ENCODE assay signal across 22 mouse cellular contexts in genomic region chr2:132714946-132715345, GRCm38 (mm10). TPM values are rescaled to one million over a fixed set of nuclear protein-coding genes. Genes with fewer than 3 reads are reported as not detected.
DNase-seq lines count a peak whose midpoint lies in the region; ATAC-seq and TF ChIP-seq lines count a peak whose summit lies in the region.
"Had no signal": no experiment of that assay in that cellular context is flagged by ENCODE, and none has a peak within 500 bp of the region (broad histone marks: within the 10 kb centered on the region; RNA-seq: fewer than 3 reads in every experiment).

No protein-coding gene starts in this region.

- no peak overlapping the region for H3K4me3 ChIP-seq in forebrain, embryonic 11.5 days (ENCODE audit: low read depth, low read length)
- no peak overlapping the region for H3K4me3 ChIP-seq in forebrain, postnatal 0 days (ENCODE audit: low read depth, low read length)
- no peak overlapping the region for H3K4me3 ChIP-seq in heart, embryonic 11.5 days (ENCODE audit: low read depth, low read length)
- H3K4me3 ChIP-seq in hindbrain, embryonic 15.5 days: no peak overlapping the region
- H3K4me3 ChIP-seq in hindbrain, embryonic 13.5 days: no peak overlapping the region
- no peak overlapping the region for H3K4me3 ChIP-seq in heart, embryonic 16.5 days (ENCODE audit: low read length)
- H3K4me3 ChIP-seq in hindbrain, embryonic 16.5 days (ENCODE audit: low read length): no peak overlapping the region
- H3K4me3 ChIP-seq: midbrain, embryonic 15.5 days; neural tube, embryonic 15.5 days; stomach, embryonic 15.5 days had no signal

- intact Hi-C loops in heart, postnatal 25 days (cut with DNase I): loop anchor here (5.0 kb wide), 1 partner anchor 198 kb away; no protein-coding TSS in a partner anchor

- no peak for TF ChIP-seq CTCF in forebrain, postnatal 0 days (IDR thresholded peaks at IDR 0.05; ENCODE audit: low read depth)

- ATAC-seq in forebrain, embryonic 11.5 days (replicated peaks; ENCODE audit: low FRiP score): no peak
- no peak for ATAC-seq in forebrain, postnatal 0 days
- ATAC-seq in heart, embryonic 11.5 days (replicated peaks; ENCODE audit: insufficient number of reproducible peaks, low FRiP score, low TSS enrichment): no peak
- ATAC-seq in hindbrain, embryonic 15.5 days (ENCODE audit: low FRiP score, low read depth): no peak
- ATAC-seq in hindbrain, embryonic 13.5 days (ENCODE audit: low FRiP score): no peak
- ATAC-seq in heart, embryonic 16.5 days (replicated peaks; ENCODE audit: extremely low read depth, insufficient read depth, low FRiP score): no peak
- no peak for ATAC-seq in hindbrain, embryonic 16.5 days
- ATAC-seq: CD4-positive, CD25-positive, alpha-beta regulatory T cell, adult 4 months had no signal

- H3K36me3 ChIP-seq in forebrain, embryonic 11.5 days (ENCODE audit: control insufficient read depth, insufficient read depth, low read length): no peaks in the 10 kb centered on the region
- H3K36me3 ChIP-seq in forebrain, postnatal 0 days (ENCODE audit: insufficient read depth): no peaks in the 10 kb centered on the region
- no peaks in the 10 kb centered on the region for H3K36me3 ChIP-seq in heart, embryonic 11.5 days (ENCODE audit: control insufficient read depth, insufficient read depth, low read length)
- H3K36me3 ChIP-seq in hindbrain, embryonic 15.5 days: no peaks in the 10 kb centered on the region
- H3K36me3 ChIP-seq in hindbrain, embryonic 13.5 days: peaks cover 10% of the 10 kb centered on the region
- no peaks in the 10 kb centered on the region for H3K36me3 ChIP-seq in heart, embryonic 16.5 days (ENCODE audit: control insufficient read depth, insufficient read depth)
- H3K36me3 ChIP-seq in hindbrain, embryonic 16.5 days (ENCODE audit: control insufficient read depth, insufficient read depth, low read length): no peaks in the 10 kb centered on the region
- H3K36me3 ChIP-seq: neural tube, embryonic 15.5 days; stomach, embryonic 15.5 days had no signal

- no peaks in the 10 kb centered on the region for H3K27me3 ChIP-seq in forebrain, embryonic 11.5 days (ENCODE audit: control insufficient read depth, insufficient read depth, low read length)
- no peaks in the 10 kb centered on the region for H3K27me3 ChIP-seq in forebrain, postnatal 0 days (ENCODE audit: insufficient read depth, low read length)
- no peaks in the 10 kb centered on the region for H3K27me3 ChIP-seq in heart, embryonic 11.5 days (ENCODE audit: control insufficient read depth, insufficient read depth, low read length)
- no peaks in the 10 kb centered on the region for H3K27me3 ChIP-seq in hindbrain, embryonic 15.5 days
- no peaks in the 10 kb centered on the region for H3K27me3 ChIP-seq in hindbrain, embryonic 13.5 days
- H3K27me3 ChIP-seq in heart, embryonic 16.5 days (ENCODE audit: control insufficient read depth, insufficient read depth, low read length): no peaks in the 10 kb centered on the region
- H3K27me3 ChIP-seq in hindbrain, embryonic 16.5 days (replicated peaks; ENCODE audit: control insufficient read depth, insufficient read depth, low read length): no peaks in the 10 kb centered on the region
- H3K27me3 ChIP-seq: midbrain, embryonic 15.5 days; neural tube, embryonic 15.5 days; stomach, embryonic 15.5 days had no signal

- 89% methylated on average over 3 of the region's 3 CpGs for WGBS in forebrain, embryonic 11.5 days
- 86% methylated on average over 3 of the region's 3 CpGs for WGBS in forebrain, postnatal 0 days
- 87% methylated on average over 3 of the region's 3 CpGs for WGBS in heart, embryonic 11.5 days (ENCODE audit: insufficient replicate concordance)
- WGBS in hindbrain, embryonic 15.5 days: 84% methylated on average over 3 of the region's 3 CpGs
- WGBS in hindbrain, embryonic 13.5 days: 93% methylated on average over 3 of the region's 3 CpGs
- 81% methylated on average over 3 of the region's 3 CpGs for WGBS in heart, embryonic 16.5 days
- 88% methylated on average over 3 of the region's 3 CpGs for WGBS in hindbrain, embryonic 16.5 days

- no peak overlapping the region for H3K4me2 ChIP-seq in forebrain, embryonic 11.5 days (ENCODE audit: low read depth, low read length, severe bottlenecking)
- H3K4me2 ChIP-seq in forebrain, postnatal 0 days (ENCODE audit: low read depth): no peak overlapping the region
- no peak overlapping the region for H3K4me2 ChIP-seq in heart, embryonic 11.5 days
- no peak overlapping the region for H3K4me2 ChIP-seq in hindbrain, embryonic 15.5 days
- H3K4me2 ChIP-seq in hindbrain, embryonic 13.5 days: no peak overlapping the region
- no peak overlapping the region for H3K4me2 ChIP-seq in heart, embryonic 16.5 days (ENCODE audit: low read depth, low read length)
- no peak overlapping the region for H3K4me2 ChIP-seq in hindbrain, embryonic 16.5 days (ENCODE audit: low read length)
- H3K4me2 ChIP-seq: hindbrain, embryonic 14.5 days; midbrain, embryonic 15.5 days; neural tube, embryonic 15.5 days; stomach, embryonic 15.5 days had no signal

- no peak overlapping the region for H3K9ac ChIP-seq in forebrain, embryonic 11.5 days (ENCODE audit: low read length)
- H3K9ac ChIP-seq in forebrain, postnatal 0 days: no peak overlapping the region
- no peak overlapping the region for H3K9ac ChIP-seq in heart, embryonic 11.5 days (ENCODE audit: low read depth, low read length)
- no peak overlapping the region for H3K9ac ChIP-seq in hindbrain, embryonic 15.5 days
- H3K9ac ChIP-seq in hindbrain, embryonic 13.5 days: no peak overlapping the region
- no peak overlapping the region for H3K9ac ChIP-seq in heart, embryonic 16.5 days (ENCODE audit: low read length)
- H3K9ac ChIP-seq in hindbrain, embryonic 16.5 days (ENCODE audit: low read depth, low read length): no peak overlapping the region
- H3K9ac ChIP-seq: hindbrain, embryonic 14.5 days; liver, embryonic 14.5 days; neural tube, embryonic 15.5 days; stomach, embryonic 15.5 days had no signal

- no peak for DNase-seq in forebrain, embryonic 11.5 days (ENCODE audit: low spot score)
- no peak for DNase-seq in forebrain, postnatal 0 days
- DNase-seq in heart, postnatal 25 days (ENCODE audit: low spot score): no peak
- DNase-seq: adrenal gland, postnatal 14 days; gastrocnemius, postnatal 14 days; kidney, adult 2 months; kidney, postnatal 36 days; liver; lung, adult 2 months; right cerebral cortex, postnatal 25 days had no signal

- H3K4me1 ChIP-seq in forebrain, embryonic 11.5 days (replicated peaks; ENCODE audit: control insufficient read depth, insufficient read depth, low read length): peaks cover 5% of the 10 kb centered on the region; the same call in 1 of the 2 replicates
- H3K4me1 ChIP-seq in forebrain, postnatal 0 days (ENCODE audit: insufficient read depth): 0 out of 2 replicates have a peak, but pooled peaks cover 3% of the 10 kb centered on the region
- peaks cover 2% of the 10 kb centered on the region; the same call in 1 of the 2 replicates for H3K4me1 ChIP-seq in heart, embryonic 11.5 days (ENCODE audit: control insufficient read depth, insufficient read depth, low read length)
- H3K4me1 ChIP-seq in hindbrain, embryonic 15.5 days (replicated peaks): peaks cover 14% of the 10 kb centered on the region
- H3K4me1 ChIP-seq in hindbrain, embryonic 13.5 days (replicated peaks): peaks cover 14% of the 10 kb centered on the region
- H3K4me1 ChIP-seq in heart, embryonic 16.5 days (ENCODE audit: control insufficient read depth, insufficient read depth, low read length): peaks cover 15% of the 10 kb centered on the region
- no peaks in the 10 kb centered on the region; the same call in 1 of the 2 replicates for H3K4me1 ChIP-seq in hindbrain, embryonic 16.5 days (ENCODE audit: control insufficient read depth, insufficient read depth, low read depth, low read length)
- H3K4me1 ChIP-seq: stomach, embryonic 15.5 days had no signal

- H3K27ac ChIP-seq in forebrain, embryonic 11.5 days (ENCODE audit: low read depth, low read length): 0 out of 2 replicates have a peak overlapping the region, but pooled peaks have one; percentile 20
- H3K27ac ChIP-seq in forebrain, postnatal 0 days (ENCODE audit: low read depth, low read length): no peak overlapping the region
- 0 out of 2 replicates have a peak overlapping the region, but pooled peaks have one; percentile 6 for H3K27ac ChIP-seq in heart, embryonic 11.5 days (ENCODE audit: low read depth, low read length)
- 0 out of 2 replicates have a peak overlapping the region, but pooled peaks have one; percentile 54 for H3K27ac ChIP-seq in hindbrain, embryonic 15.5 days (replicated peaks)
- H3K27ac ChIP-seq in hindbrain, embryonic 13.5 days: no peak overlapping the region
- H3K27ac ChIP-seq in heart, embryonic 16.5 days (ENCODE audit: low read length): peak overlapping the region; percentile 46
- H3K27ac ChIP-seq in hindbrain, embryonic 16.5 days (ENCODE audit: low read depth, low read length): no peak overlapping the region
- H3K27ac ChIP-seq: hindbrain, embryonic 14.5 days; liver, embryonic 14.5 days; macrophage; neural tube, embryonic 15.5 days; stomach, embryonic 15.5 days had no signal

- no peaks in the 10 kb centered on the region for H3K9me3 ChIP-seq in forebrain, embryonic 11.5 days (ENCODE audit: control insufficient read depth, low read length)
- H3K9me3 ChIP-seq in forebrain, postnatal 0 days (ENCODE audit: low read length): no peaks in the 10 kb centered on the region
- H3K9me3 ChIP-seq in heart, embryonic 11.5 days (replicated peaks; ENCODE audit: control insufficient read depth, low read length): no peaks in the 10 kb centered on the region
- no peaks in the 10 kb centered on the region for H3K9me3 ChIP-seq in hindbrain, embryonic 15.5 days
- no peaks in the 10 kb centered on the region for H3K9me3 ChIP-seq in hindbrain, embryonic 13.5 days
- no peaks in the 10 kb centered on the region for H3K9me3 ChIP-seq in heart, embryonic 16.5 days (replicated peaks; ENCODE audit: control insufficient read depth, low read length)
- no peaks in the 10 kb centered on the region for H3K9me3 ChIP-seq in hindbrain, embryonic 16.5 days (ENCODE audit: control insufficient read depth, low read length)
- H3K9me3 ChIP-seq: midbrain, embryonic 15.5 days; neural tube, embryonic 15.5 days; stomach, embryonic 15.5 days had no signal

RNA-seq across cellular contexts. Expression of gene Shld1, which starts 28.2 kb away (rescaled TPM):
- polyA plus RNA-seq in forebrain, embryonic 11.5 days (2014; fragmentation: Nextera tagmentation; extraction: Ambion mirVana): 17.6 and 18.4 TPM in 2 replicates
- total RNA-seq in forebrain, postnatal 0 days (2014; rRNA removed): 17.3 and 20.4 TPM in 2 replicates
- polyA plus RNA-seq in forebrain, postnatal 0 days (2015; fragmentation: Nextera tagmentation; extraction: Ambion mirVana): 20.6 and 22.8 TPM in 2 replicates
- polyA plus RNA-seq in heart, embryonic 11.5 days (2014; fragmentation: Nextera tagmentation; extraction: Ambion mirVana): 15.3 and 18.0 TPM in 2 replicates
- total RNA-seq in heart, postnatal 25 days (2021): 10 to 100 TPM; 41.5 to 55.2 TPM
- polyA plus RNA-seq in hindbrain, embryonic 15.5 days (2015; fragmentation: Nextera tagmentation; extraction: Ambion mirVana): 18.8 and 22.6 TPM in 2 replicates
- 22.5 and 25.5 TPM in 2 replicates for polyA plus RNA-seq in hindbrain, embryonic 13.5 days (2015; fragmentation: Nextera tagmentation; extraction: Ambion mirVana)
- 11.4 and 11.5 TPM in 2 replicates for polyA plus RNA-seq in heart, embryonic 16.5 days (2015; fragmentation: Nextera tagmentation; extraction: Ambion mirVana)
- polyA plus RNA-seq in hindbrain, embryonic 16.5 days (2015; fragmentation: Nextera tagmentation; extraction: Ambion mirVana): 21.3 and 23.5 TPM in 2 replicates

Comparison
In these comparisons a context has a peak if more than half of its experiments do, and no peak if none do; other contexts are left out.
1. H3K27ac ChIP-seq: peak in forebrain, embryonic 11.5 days (single experiment), heart, embryonic 11.5 days (single experiment), hindbrain, embryonic 15.5 days (single experiment) and heart, embryonic 16.5 days (single experiment); none in forebrain, postnatal 0 days (single experiment), hindbrain, embryonic 13.5 days (single experiment) and hindbrain, embryonic 16.5 days (single experiment).